Mouse (Mus musculus) intestine, postnatal 0 days (tissue): ENCODE measurements around the gene Bcat2. TPM values are rescaled to one million over a fixed set of nuclear protein-coding genes. Genes with fewer than 3 reads are reported as not detected.

Source experiments
- ATAC-seq: fragments of 200-750 bp; cut with Nextera tagmentation; 2 replicates; pipeline ENCODE4 v1.8.0; 2017; ENCODE audit warnings: mild to moderate bottlenecking, moderate TSS enrichment, moderate library complexity
- H3K27ac ChIP-seq: fragments of 300-500 bp; sonication (generic); 2 replicates; pipeline ENCODE4 v1.5.1; 2014; ENCODE audit warnings: mild to moderate bottlenecking, low read depth, low read length, moderate library complexity
- H3K27me3 ChIP-seq: fragments of 300-500 bp; sonication (generic); replicated peaks from 2 replicates; pipeline ENCODE4 v1.6.1; 2014; ENCODE audit warnings: low read length, mixed read lengths; ENCODE audit not compliant: control insufficient read depth, insufficient read depth
- H3K36me3 ChIP-seq: fragments of 300-500 bp; sonication (generic); 2 replicates; pipeline ENCODE4 v1.6.1; 2014; ENCODE audit warnings: mild to moderate bottlenecking, moderate library complexity; ENCODE audit not compliant: control insufficient read depth, insufficient read depth
- H3K4me1 ChIP-seq: fragments of 300-500 bp; sonication (generic); replicated peaks from 2 replicates; pipeline ENCODE4 v1.6.1; 2014; ENCODE audit warnings: antibody characterized with exemption, low read length, mixed read lengths; ENCODE audit not compliant: control insufficient read depth, insufficient read depth
- H3K4me2 ChIP-seq: fragments of 300-500 bp; sonication (generic); replicated peaks from 2 replicates; pipeline ENCODE4 v1.6.1; 2014; ENCODE audit warnings: low read depth, mild to moderate bottlenecking, moderate library complexity
- H3K4me3 ChIP-seq: fragments of 300-500 bp; sonication (generic); 2 replicates; pipeline ENCODE4 v1.5.1; 2014; ENCODE audit warnings: low read depth, low read length
- H3K9ac ChIP-seq: fragments of 300-500 bp; sonication (generic); 2 replicates; pipeline ENCODE4 v1.6.1; 2014; ENCODE audit warnings: mild to moderate bottlenecking, low read depth, low read length
- H3K9me3 ChIP-seq: fragments of 300-500 bp; sonication (generic); 2 replicates; pipeline ENCODE4 v1.6.1; 2016; ENCODE audit warnings: mixed run types; ENCODE audit not compliant: control insufficient read depth
- CTCF ChIP-seq: sonication (generic); IDR thresholded peaks from 2 replicates; pipeline ENCODE4 v1.5.1; 2016; ENCODE audit warnings: low read depth, mild to moderate bottlenecking, control low read depth, antibody characterized with exemption, moderate library complexity
- WGBS: fragments of 180-500 bp; shearing (Covaris S2); extraction: QIAGEN DNeasy Blood & Tissue Kit; methylation state at CpG from one replicate; pipeline ENCODE4 v1.1.7; 2014; 5-methylcytosine and 5-hydroxymethylcytosine counted together
- polyA plus RNA-seq: library from polyadenylated mRNA; unstranded; fragments of >200 nt; fragmentation: Nextera tagmentation; extraction: Ambion mirVana; gene quantifications from 2 replicates; pipeline ENCODE4 v1.2.1, GENCODE M21; 2015

Gene Bcat2
- polyA plus RNA-seq, 1 experiment from 2014 or later: 18.6 TPM

DNA sequence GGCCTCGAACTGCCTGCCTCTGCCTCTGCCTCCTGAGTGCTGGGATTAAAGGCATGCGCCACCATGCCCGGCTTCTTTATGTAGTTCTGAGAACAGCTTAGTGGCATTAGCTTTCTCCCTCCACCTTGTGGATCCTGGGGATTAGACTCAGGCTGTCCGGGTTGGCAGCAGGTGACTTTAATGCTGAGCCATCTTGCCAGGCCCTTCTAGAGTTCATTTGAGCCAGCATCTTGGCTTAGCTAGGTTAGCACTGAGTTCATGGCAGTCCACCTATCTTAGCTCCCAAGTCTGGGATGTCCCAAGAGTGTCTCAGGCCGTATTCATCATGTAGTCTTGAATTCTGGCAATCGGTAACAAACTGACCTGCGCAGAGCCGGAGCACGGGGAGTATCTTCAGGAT, 4.5 kb upstream of the Bcat2 start:
- H3K4me1 ChIP-seq: no peaks in the 10 kb centered on the region; the same call in 1 of the 2 replicates
- H3K4me3 ChIP-seq: no peak overlapping the region
- ATAC-seq: no peak
- H3K9ac ChIP-seq: no peak overlapping the region
- peaks cover 3% of the 10 kb centered on the region; the same call in 1 of the 2 replicates for H3K27me3 ChIP-seq
- H3K36me3 ChIP-seq: no peaks in the 10 kb centered on the region; the same call in 1 of the 2 replicates
- no peak overlapping the region for H3K27ac ChIP-seq
- H3K9me3 ChIP-seq: no peaks in the 10 kb centered on the region
- no peak for TF ChIP-seq CTCF
- H3K4me2 ChIP-seq: no peak overlapping the region
- 94% methylated on average over 9 of the region's 9 CpGs for WGBS

DNA sequence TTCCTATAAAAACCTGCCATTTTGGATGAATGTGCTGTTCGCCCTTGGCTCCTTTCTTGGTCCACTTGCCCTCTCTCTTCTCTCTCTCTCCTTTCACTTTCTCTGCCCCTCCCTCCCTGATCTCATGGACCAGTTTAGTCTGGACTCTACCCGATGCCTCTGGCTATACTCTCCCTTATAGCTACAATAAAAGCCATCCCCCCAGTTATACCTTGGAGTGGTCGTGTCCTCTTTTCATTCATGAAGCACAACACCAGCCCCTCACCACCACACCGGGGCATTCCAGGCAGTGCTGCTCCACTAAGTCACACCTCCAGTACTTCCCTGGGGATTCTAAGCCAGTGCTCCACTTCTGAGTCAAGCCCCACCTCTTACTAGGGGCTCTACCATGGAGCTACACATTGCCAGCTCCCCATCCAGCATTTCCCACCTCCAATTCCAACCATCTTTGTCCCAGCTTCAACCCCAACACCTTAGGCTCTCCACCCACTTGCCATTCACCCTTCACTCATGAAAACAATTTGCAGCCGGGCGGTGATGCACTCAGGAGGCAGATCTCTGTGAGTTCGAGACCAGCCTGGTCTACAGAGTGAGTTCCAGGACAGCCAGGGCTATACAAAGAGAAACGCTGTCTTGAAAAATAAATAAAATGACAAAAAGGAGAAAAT, 2.7 kb upstream of the Bcat2 start:
- Histone ChIP-seq H3K9ac (no peak overlapping the region), H3K27ac (peak overlapping the region; percentile 54; the same call in 1 of the 2 replicates), H3K9me3 (no peaks in the 10 kb centered on the region), H3K4me3 (no peak overlapping the region), H3K36me3 (no peaks in the 10 kb centered on the region; the same call in 1 of the 2 replicates), H3K4me2 (0 out of 2 replicates have a peak overlapping the region, but pooled peaks have one; percentile 74), H3K4me1 (peaks cover 4% of the 10 kb centered on the region; the same call in 1 of the 2 replicates), H3K27me3 (no peaks in the 10 kb centered on the region)
- ATAC-seq: no peak
- no peak for TF ChIP-seq CTCF
- WGBS: 67% methylated on average over 8 of the region's 8 CpGs

DNA sequence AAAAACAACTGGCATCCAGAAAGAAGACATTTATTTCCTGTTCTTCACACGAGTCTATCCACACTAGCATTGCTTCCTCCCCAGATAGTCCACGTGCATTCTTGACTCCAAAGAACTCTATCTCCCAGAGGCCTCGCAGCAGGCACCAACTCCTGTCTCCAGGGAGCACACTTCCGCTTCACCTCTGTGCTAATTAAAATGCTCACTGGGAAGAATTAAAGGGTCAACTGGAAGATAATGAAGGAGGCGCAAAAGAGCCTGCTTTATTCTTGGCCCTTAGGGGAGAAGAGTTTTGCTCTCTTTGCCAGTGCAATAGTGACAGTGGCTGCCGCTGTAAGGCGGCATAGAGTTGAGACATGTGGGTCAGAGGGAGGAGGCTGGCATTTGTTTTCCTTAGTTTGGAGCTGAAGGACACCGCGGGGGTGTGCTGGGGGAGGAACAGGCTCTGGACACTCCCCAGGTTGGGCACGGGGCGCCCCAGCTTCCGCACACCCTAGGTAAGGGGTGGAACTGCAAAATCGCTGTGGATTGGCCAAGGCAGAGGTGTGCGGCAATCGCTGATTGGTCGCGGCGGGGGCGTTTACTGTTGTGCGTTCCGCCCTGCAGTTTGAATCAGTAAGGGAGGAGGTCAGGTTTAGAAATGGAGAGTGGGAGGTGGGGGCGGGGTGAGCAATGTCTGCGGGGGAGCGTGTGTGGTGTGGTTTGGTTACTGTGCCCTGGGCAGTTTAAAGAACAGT, 2.0 kb upstream of the Bcat2 start:
- Histone ChIP-seq H3K4me3 (peak overlapping the region; percentile 26), H3K9ac (0 out of 2 replicates have a peak overlapping the region, but pooled peaks have one; percentile 13), H3K9me3 (no peaks in the 10 kb centered on the region), H3K4me2 (peak overlapping the region; percentile 74), H3K4me1 (peaks cover 4% of the 10 kb centered on the region; the same call in 1 of the 2 replicates), H3K27me3 (no peaks in the 10 kb centered on the region), H3K36me3 (no peaks in the 10 kb centered on the region; the same call in 1 of the 2 replicates), H3K27ac (peak overlapping the region; percentile 54)
- peak; percentile 94 for ATAC-seq
- under 1% methylated on average over 24 of the region's 24 CpGs for WGBS
- TF ChIP-seq CTCF: no peak

DNA sequence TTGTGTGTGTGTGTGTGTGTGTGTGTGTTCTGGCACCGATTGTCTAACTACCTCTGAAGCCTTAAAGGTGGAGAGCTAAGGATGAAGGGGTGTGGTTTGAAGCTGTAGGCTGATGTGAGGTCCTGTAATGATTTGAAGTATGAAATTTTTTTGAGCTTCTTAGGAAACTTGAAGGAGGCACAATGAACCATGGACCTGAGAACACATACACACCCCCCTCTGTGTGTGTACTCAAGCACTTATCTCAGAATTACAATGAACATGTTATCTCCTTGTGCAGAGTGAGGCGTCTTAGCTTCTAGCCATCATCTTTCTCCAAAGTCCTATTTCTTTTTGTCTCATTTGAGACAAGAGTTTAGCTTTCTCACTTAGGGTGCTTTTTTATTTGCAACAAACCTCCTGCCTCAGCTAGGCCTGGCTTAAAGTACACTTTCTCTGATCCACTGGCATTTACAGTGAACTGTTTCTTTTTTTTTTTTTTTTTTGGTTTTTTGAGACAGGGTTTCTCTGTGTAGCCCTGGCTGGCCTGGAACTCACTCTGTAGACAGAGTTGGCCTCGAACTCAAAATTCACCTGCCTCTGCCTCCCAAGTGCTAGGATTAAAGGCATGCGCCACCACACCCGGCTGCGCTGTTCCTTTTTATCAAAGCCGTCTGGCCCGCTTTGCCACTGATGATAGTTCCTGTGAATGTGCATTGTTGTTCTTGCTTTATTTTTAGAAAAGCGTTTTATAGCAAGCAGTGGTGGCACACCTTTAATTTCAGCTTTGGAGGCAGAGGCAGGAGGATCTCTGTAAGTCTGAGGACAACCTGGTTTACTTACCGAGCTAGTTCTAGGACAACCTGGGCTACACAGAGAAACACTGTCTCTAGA, 1.1 kb upstream of the Bcat2 start:
- H3K4me1 ChIP-seq: peaks cover 4% of the 10 kb centered on the region; the same call in 1 of the 2 replicates
- no peak for TF ChIP-seq CTCF
- peak overlapping the region; percentile 26; the same call in 1 of the 2 replicates for H3K4me3 ChIP-seq
- WGBS: 64% methylated on average over 10 of the region's 10 CpGs
- no peaks in the 10 kb centered on the region for H3K9me3 ChIP-seq
- ATAC-seq: peak; percentile 20; the same call in 1 of the 2 replicates
- H3K36me3 ChIP-seq: peaks cover 3% of the 10 kb centered on the region; the same call in 1 of the 2 replicates
- peak overlapping the region; percentile 74 for H3K4me2 ChIP-seq
- H3K27ac ChIP-seq: peak overlapping the region; percentile 50
- no peaks in the 10 kb centered on the region for H3K27me3 ChIP-seq
- H3K9ac ChIP-seq: no peak overlapping the region

DNA sequence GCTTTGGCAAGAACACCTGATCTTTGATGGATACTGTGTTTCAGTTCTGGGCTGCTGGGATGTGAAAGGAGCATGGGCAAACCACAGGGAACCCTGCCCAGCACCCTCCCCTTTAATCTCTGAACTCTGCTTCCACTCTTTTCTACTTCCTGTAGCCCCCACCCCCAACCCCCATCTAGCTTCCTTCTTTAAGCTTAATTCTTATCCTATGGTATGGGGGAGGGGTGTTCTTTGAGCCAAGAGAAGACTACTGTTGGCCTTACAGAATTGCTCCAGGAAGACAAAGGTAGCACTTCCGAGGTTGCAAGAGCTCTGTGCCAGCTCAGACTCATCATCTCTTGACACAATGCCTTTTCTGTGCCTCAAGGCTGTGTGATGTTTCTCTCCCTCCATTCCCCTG, 2.0 kb downstream of the Bcat2 start:
- H3K9ac ChIP-seq: no peak overlapping the region
- H3K4me2 ChIP-seq: no peak overlapping the region
- no peaks in the 10 kb centered on the region for H3K27me3 ChIP-seq
- H3K4me1 ChIP-seq: peaks cover 9% of the 10 kb centered on the region; the same call in 1 of the 2 replicates
- H3K9me3 ChIP-seq: no peaks in the 10 kb centered on the region
- no peak overlapping the region for H3K4me3 ChIP-seq
- TF ChIP-seq CTCF: no peak
- no peak for ATAC-seq
- H3K36me3 ChIP-seq: peaks cover 4% of the 10 kb centered on the region; the same call in 1 of the 2 replicates
- WGBS: 32% methylated on average over 1 of the region's 1 CpGs
- no peak overlapping the region for H3K27ac ChIP-seq
